18 mouse cellular contexts compared by ENCODE assay signal in genomic region chr10:7070100-7070835, GRCm38 (mm10). TPM values are rescaled to one million over a fixed set of nuclear protein-coding genes. Genes with fewer than 3 reads are reported as not detected.
DNase-seq lines count a peak whose midpoint lies in the region; ATAC-seq lines count a peak whose summit lies in the region.
"Had no signal": no experiment of that assay in that cellular context is flagged by ENCODE, and none has a peak within 500 bp of the region (broad histone marks: within the 10 kb centered on the region; RNA-seq: fewer than 3 reads in every experiment).

No protein-coding gene starts in this region.

- peaks cover 4% of the 10 kb centered on the region; the same call in 1 of the 2 replicates for H3K4me1 ChIP-seq in kidney, embryonic 15.5 days
- H3K4me1 ChIP-seq in hindbrain, embryonic 14.5 days (replicated peaks; ENCODE audit: control insufficient read depth, insufficient read depth, low read length) = no peaks in the 10 kb centered on the region
- H3K4me1 ChIP-seq in midbrain, embryonic 15.5 days = 0 out of 2 replicates have a peak, but pooled peaks cover 9% of the 10 kb centered on the region
- H3K4me1 ChIP-seq: heart, embryonic 12.5 days; limb, embryonic 10.5 days; liver, embryonic 13.5 days had no signal

- DNase-seq in kidney, postnatal 36 days = no peak
- DNase-seq in hindbrain, embryonic 14.5 days (ENCODE audit: low spot score) = no peak
- DNase-seq in left cerebral cortex, adult 18-20 months (ENCODE audit: low spot score in 2 of 2) = no peak
- no peak for DNase-seq in lung, postnatal 25 days (ENCODE audit: low spot score)
- DNase-seq: adrenal gland, postnatal 36 days; cerebellum, postnatal 10 days; embryo, embryonic 11 days; heart, postnatal 36 days; kidney, postnatal 25 days; layer of hippocampus, postnatal 36 days; liver, embryonic 13.5 days had no signal

- no peak overlapping the region for H3K4me2 ChIP-seq in kidney, embryonic 15.5 days
- H3K4me2 ChIP-seq in hindbrain, embryonic 14.5 days (replicated peaks) = no peak overlapping the region
- no peak overlapping the region for H3K4me2 ChIP-seq in midbrain, embryonic 15.5 days
- H3K4me2 ChIP-seq: heart, embryonic 12.5 days; liver, embryonic 13.5 days had no signal

- no peak for ATAC-seq in kidney, embryonic 15.5 days (replicated peaks; ENCODE audit: low FRiP score)
- ATAC-seq in hindbrain, embryonic 14.5 days (ENCODE audit: low FRiP score) = peak; percentile 34
- peak; percentile 93 for ATAC-seq in midbrain, embryonic 15.5 days (replicated peaks)
- ATAC-seq in erythroid progenitor cell, adult 5-6 weeks (replicated peaks; ENCODE audit: low FRiP score, poor library complexity, severe bottlenecking) = no peak
- no peak for ATAC-seq in megakaryocyte-erythroid progenitor cell, adult 5-6 weeks (replicated peaks; ENCODE audit: low FRiP score, low TSS enrichment, poor library complexity, severe bottlenecking)
- ATAC-seq: intestine, postnatal 0 days had no signal

- 68% methylated on average over 8 of the region's 8 CpGs for WGBS in kidney, embryonic 15.5 days
- WGBS in hindbrain, embryonic 14.5 days = 62% methylated on average over 8 of the region's 8 CpGs
- WGBS in midbrain, embryonic 15.5 days = 37% methylated on average over 8 of the region's 8 CpGs

- H3K27ac ChIP-seq in kidney, embryonic 15.5 days = peak overlapping the region; percentile 37; the same call in 1 of the 2 replicates
- H3K27ac ChIP-seq in hindbrain, embryonic 14.5 days = no peak overlapping the region
- H3K27ac ChIP-seq in midbrain, embryonic 15.5 days = 0 out of 2 replicates have a peak overlapping the region, but pooled peaks have one; percentile 36
- H3K27ac ChIP-seq: limb, embryonic 10.5 days; liver, embryonic 13.5 days had no signal

- no peaks in the 10 kb centered on the region for H3K36me3 ChIP-seq in kidney, embryonic 15.5 days
- H3K36me3 ChIP-seq in hindbrain, embryonic 14.5 days (replicated peaks; ENCODE audit: control insufficient read depth, insufficient read depth) = no peaks in the 10 kb centered on the region
- no peaks in the 10 kb centered on the region for H3K36me3 ChIP-seq in midbrain, embryonic 15.5 days (replicated peaks)
- H3K36me3 ChIP-seq: heart, embryonic 12.5 days; limb, embryonic 10.5 days; liver, embryonic 13.5 days had no signal

- no peak overlapping the region for H3K4me3 ChIP-seq in kidney, embryonic 15.5 days (replicated peaks)
- H3K4me3 ChIP-seq in hindbrain, embryonic 14.5 days (replicated peaks; ENCODE audit: low read length) = no peak overlapping the region
- H3K4me3 ChIP-seq in midbrain, embryonic 15.5 days = no peak overlapping the region
- H3K4me3 ChIP-seq: heart, embryonic 12.5 days; limb, embryonic 10.5 days; liver, embryonic 13.5 days had no signal

- H3K9ac ChIP-seq in kidney, embryonic 15.5 days = no peak overlapping the region
- no peak overlapping the region for H3K9ac ChIP-seq in hindbrain, embryonic 14.5 days
- H3K9ac ChIP-seq in midbrain, embryonic 15.5 days = no peak overlapping the region
- H3K9ac ChIP-seq: heart, embryonic 12.5 days; liver, embryonic 13.5 days had no signal

- no peaks in the 10 kb centered on the region for H3K27me3 ChIP-seq in kidney, embryonic 15.5 days
- H3K27me3 ChIP-seq in hindbrain, embryonic 14.5 days (ENCODE audit: control insufficient read depth, insufficient read depth, low read length) = no peaks in the 10 kb centered on the region
- H3K27me3 ChIP-seq in midbrain, embryonic 15.5 days (replicated peaks) = no peaks in the 10 kb centered on the region
- H3K27me3 ChIP-seq: heart, embryonic 12.5 days; liver, embryonic 13.5 days had no signal

- no peaks in the 10 kb centered on the region for H3K9me3 ChIP-seq in kidney, embryonic 15.5 days (replicated peaks)
- no peaks in the 10 kb centered on the region for H3K9me3 ChIP-seq in hindbrain, embryonic 14.5 days (ENCODE audit: control insufficient read depth, low read length)
- H3K9me3 ChIP-seq in midbrain, embryonic 15.5 days = no peaks in the 10 kb centered on the region
- H3K9me3 ChIP-seq: heart, embryonic 12.5 days; limb, embryonic 10.5 days; liver, embryonic 13.5 days had no signal

RNA-seq across cellular contexts. Expression of gene Ipcef1, which starts 18.0 kb away (rescaled TPM):
- 1.9 and 2.9 TPM in 2 replicates for polyA plus RNA-seq in kidney, embryonic 15.5 days (2015; fragmentation: Nextera tagmentation; extraction: Ambion mirVana)
- polyA plus RNA-seq in hindbrain, embryonic 14.5 days (2014; fragmentation: Nextera tagmentation; extraction: Ambion mirVana) = 2.8 and 3.2 TPM in 2 replicates
- 0.87 and 1.3 TPM in 2 replicates for polyA plus RNA-seq in midbrain, embryonic 15.5 days (2015; fragmentation: Nextera tagmentation; extraction: Ambion mirVana)
- total RNA-seq in left cerebral cortex, adult 18-20 months (2021) = 100 to 1,000 TPM in 1 of 2 experiments, 10 to 100 TPM in 1; 95.5 to 103 TPM
- 7.6 and 10.9 TPM in 2 replicates for total RNA-seq in erythroid progenitor cell, adult 5-6 weeks (2015; ENCODE audit: low replicate concordance)
- total RNA-seq in erythroid progenitor cell, adult 5-6 weeks (2017; ENCODE audit: low replicate concordance) = 8.0 and 8.5 TPM in 2 replicates
- total RNA-seq in megakaryocyte-erythroid progenitor cell, adult 5-6 weeks (2014; fragmentation: Nextera tagmentation) = 2.5 and 9.7 TPM in 2 replicates
- total RNA-seq in megakaryocyte-erythroid progenitor cell, adult 5-6 weeks (2017) = 1.4 and 6.4 TPM in 2 replicates

Comparison
In these comparisons a context has a peak if more than half of its experiments do, and no peak if none do; other contexts are left out.
1. ATAC-seq: peak in hindbrain, embryonic 14.5 days (single experiment) and midbrain, embryonic 15.5 days (single experiment); none in kidney, embryonic 15.5 days (single experiment), erythroid progenitor cell, adult 5-6 weeks (single experiment) and megakaryocyte-erythroid progenitor cell, adult 5-6 weeks (single experiment).
2. RNA of gene Ipcef1, which starts 18.0 kb away (total RNA-seq): 95.5 to 103 TPM in left cerebral cortex, adult 18-20 months; 7.6 to 10.9 TPM in erythroid progenitor cell, adult 5-6 weeks and 1.4 to 9.7 TPM in megakaryocyte-erythroid progenitor cell, adult 5-6 weeks; every median in the first group is over 4 times any median in the second.